Mouse (Mus musculus): ENCODE measurements around the gene Raver2. TPM values are rescaled to one million over a fixed set of nuclear protein-coding genes. Genes with fewer than 3 reads are reported as not detected.
"Not testable (repeated sequence)": the region's sequence is repeated elsewhere in the genome, so short reads cannot be mapped to it uniquely, and the experiment has no call there.

The Raver2 gene
- polyA plus RNA-seq, 1 experiment from 2014 or later, result 4.6 TPM

DNA sequence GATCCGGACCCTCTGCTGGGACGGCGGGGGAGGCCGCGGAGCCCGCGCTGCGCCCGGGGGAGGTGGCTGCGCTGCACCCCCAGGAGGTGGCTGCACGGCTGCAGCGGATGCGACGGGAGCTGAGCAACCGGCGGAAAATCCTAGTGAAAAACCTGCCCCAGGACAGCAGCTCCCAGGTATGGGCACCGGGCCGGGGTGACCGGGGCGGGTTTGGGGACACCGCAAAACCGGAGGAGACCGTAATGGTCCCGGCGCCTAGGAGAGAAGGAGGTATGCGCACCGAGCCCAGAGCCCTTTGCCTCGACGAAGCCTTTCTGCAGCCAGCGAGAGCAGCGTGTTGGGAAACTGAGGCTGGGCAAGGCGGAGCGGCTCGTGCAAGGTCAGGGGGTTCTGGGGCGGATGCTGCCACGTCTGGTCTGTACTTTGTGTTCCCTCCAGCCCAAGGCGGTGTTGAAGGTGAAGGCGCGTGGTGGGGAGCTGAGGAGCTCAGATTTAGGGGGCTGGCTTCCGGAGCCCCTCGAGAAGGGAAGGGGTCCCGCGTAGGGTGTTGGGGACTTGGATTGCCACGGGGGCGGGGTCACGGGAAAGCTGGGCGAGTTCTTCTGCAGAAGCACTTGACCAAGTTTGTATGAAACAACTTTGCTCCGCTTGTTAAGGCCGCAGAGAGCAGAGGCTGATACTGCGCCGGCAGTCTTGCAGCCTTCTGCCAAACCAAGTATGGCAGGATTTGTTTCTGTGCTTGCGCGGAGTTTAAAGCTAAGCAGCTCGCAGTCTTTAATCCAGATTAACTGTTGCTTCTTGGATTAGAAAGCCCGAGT, 580 bp downstream of the Raver2 start:
- under 1% methylated on average over 55 of the region's 55 CpGs for WGBS
- peak overlapping the region; percentile 98 for H3K4me2 ChIP-seq
- no peaks in the 10 kb centered on the region for H3K36me3 ChIP-seq (replicated peaks)
- H3K9ac ChIP-seq, result peak overlapping the region; percentile 62
- H3K4me1 ChIP-seq, result peaks cover 11% of the 10 kb centered on the region
- no peaks in the 10 kb centered on the region for H3K9me3 ChIP-seq
- no peak overlapping the region for H3K27ac ChIP-seq
- no peaks in the 10 kb centered on the region for H3K27me3 ChIP-seq (replicated peaks)
- ATAC-seq (replicated peaks), result peak; percentile 60
- H3K4me3 ChIP-seq, result peak overlapping the region; percentile 85

DNA sequence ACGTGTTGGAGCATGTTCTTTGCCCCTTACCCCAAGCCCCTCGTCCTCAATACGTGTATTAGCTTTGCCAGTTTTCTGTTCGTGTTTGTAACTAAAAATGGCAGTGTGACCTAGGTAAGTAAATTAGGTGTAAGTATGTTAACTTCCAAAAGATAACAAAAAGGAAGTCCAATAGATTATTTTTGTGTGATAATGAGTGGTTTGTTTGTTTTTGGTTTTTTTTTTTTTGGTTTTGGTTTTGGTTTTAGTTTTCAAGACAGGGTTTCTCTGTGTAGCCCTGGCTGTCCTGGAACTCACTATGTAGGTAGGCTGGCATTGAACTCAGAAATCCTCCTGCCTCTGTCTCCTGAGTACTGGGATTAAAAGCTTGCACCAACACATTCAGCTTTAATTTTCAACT, 2.8 kb downstream of the Raver2 start:
- WGBS, result 85% methylated on average over 4 of the region's 4 CpGs
- ATAC-seq (replicated peaks), result no peak

DNA sequence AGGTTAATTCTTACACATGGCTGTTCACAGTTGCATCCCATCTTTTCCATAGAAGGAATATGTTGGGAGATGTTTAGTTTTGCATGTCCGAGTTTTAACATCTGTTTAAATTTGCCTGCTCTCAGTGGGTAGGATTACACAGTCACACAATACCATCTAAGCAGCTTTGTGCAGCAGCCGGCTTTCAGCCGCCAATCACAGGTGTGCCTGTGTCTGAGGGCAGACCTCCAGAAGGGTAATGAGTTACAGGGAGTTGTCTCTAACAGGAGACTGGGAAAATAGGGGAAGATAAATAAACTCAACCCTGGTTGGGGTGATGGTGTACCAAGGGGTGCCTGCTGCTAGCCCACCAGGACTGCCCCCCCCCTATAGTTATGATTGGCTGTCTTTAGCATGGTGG, 7.6 kb downstream of the Raver2 start:
- no peak for ATAC-seq (replicated peaks)
- Histone ChIP-seq H3K9me3 (no peaks in the 10 kb centered on the region), H3K4me1 (no peaks in the 10 kb centered on the region), H3K36me3 (replicated peaks) (no peaks in the 10 kb centered on the region), H3K4me3 (no peak overlapping the region), H3K9ac (no peak overlapping the region), H3K4me2 (no peak overlapping the region), H3K27me3 (replicated peaks) (no peaks in the 10 kb centered on the region), H3K27ac (no peak overlapping the region)
- WGBS, result 22% methylated on average over 3 of the region's 3 CpGs

More for the DNA sequence above, 2.8 kb downstream of the Raver2 start:
- Histone ChIP-seq H3K27ac (no peak overlapping the region), H3K4me2 (no peak overlapping the region), H3K9me3 (no peaks in the 10 kb centered on the region), H3K4me1 (peaks cover 11% of the 10 kb centered on the region), H3K27me3 (replicated peaks) (no peaks in the 10 kb centered on the region), H3K36me3 (replicated peaks) (no peaks in the 10 kb centered on the region), H3K9ac (no peak overlapping the region), H3K4me3 (no peak overlapping the region)

DNA sequence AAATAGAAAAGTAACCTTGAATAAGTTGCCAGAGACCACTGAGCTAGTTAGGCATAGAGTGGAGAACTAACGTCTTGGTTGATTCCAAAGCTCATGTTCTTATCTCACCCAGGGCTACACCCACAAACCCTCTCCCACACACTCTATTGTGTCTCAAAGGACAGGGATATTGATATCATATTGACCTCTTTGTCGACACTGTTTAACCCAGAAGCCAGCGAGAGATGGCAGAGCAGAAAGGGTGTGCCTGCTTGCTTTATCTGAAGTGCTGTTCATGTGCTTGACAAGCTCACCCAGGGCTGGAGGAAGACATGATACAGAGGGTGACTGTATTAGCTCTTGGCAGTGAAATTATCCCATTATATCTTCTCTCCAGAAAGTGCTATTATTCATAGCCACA, 11.2 kb downstream of the Raver2 start:
- no peak overlapping the region for H3K4me3 ChIP-seq
- H3K4me1 ChIP-seq, result no peaks in the 10 kb centered on the region
- H3K36me3 ChIP-seq (replicated peaks), result no peaks in the 10 kb centered on the region
- no peak overlapping the region for H3K9ac ChIP-seq
- H3K27me3 ChIP-seq (replicated peaks), result no peaks in the 10 kb centered on the region
- H3K9me3 ChIP-seq, result no peaks in the 10 kb centered on the region
- ATAC-seq (replicated peaks), result no peak
- 67% methylated on average over 3 of the region's 3 CpGs for WGBS
- no peak overlapping the region for H3K4me2 ChIP-seq
- no peak overlapping the region for H3K27ac ChIP-seq

DNA sequence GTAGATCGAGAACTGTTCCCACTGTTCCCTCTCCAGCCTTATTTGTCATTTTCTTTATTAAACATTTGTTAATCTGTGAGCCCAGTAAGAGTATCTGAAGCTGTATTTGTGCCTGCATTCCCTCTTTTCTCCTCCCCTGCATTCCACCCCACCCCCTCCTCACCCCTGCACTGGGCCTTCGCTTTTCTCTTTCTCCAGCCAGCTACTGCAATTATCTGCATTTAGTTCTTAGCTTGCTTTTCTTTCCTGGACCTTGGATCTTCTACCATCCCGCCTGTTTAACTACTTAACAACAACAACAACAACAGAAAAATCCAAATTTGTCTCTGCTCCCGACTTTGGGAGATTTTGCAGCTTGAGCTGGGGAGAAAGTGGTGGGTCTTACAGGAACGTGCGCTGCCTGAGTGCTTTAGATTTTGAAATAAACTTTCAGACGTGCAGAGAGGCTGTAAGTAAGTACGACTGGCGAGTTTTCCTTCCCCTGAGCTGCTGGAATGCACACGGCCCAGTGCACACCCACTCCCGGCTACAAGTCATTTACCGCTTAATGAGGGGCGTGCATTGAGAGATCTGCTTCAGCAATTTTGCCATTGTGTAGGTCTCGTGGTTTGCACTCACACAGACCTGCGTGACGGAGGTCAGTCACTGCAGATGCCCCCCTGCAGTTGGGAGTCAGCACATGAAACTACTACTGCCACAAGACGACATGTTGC, 13.5 kb downstream of the Raver2 start:
- no peak overlapping the region for H3K27ac ChIP-seq
- no peak; the same call in 1 of the 2 replicates for ATAC-seq (replicated peaks)
- WGBS, result 14% methylated on average over 17 of the region's 17 CpGs
- H3K9me3 ChIP-seq, result no peaks in the 10 kb centered on the region
- H3K4me1 ChIP-seq, result no peaks in the 10 kb centered on the region
- H3K36me3 ChIP-seq (replicated peaks), result no peaks in the 10 kb centered on the region
- H3K27me3 ChIP-seq (replicated peaks), result no peaks in the 10 kb centered on the region
- no peak overlapping the region for H3K4me3 ChIP-seq
- no peak overlapping the region for H3K4me2 ChIP-seq
- no peak overlapping the region for H3K9ac ChIP-seq

DNA sequence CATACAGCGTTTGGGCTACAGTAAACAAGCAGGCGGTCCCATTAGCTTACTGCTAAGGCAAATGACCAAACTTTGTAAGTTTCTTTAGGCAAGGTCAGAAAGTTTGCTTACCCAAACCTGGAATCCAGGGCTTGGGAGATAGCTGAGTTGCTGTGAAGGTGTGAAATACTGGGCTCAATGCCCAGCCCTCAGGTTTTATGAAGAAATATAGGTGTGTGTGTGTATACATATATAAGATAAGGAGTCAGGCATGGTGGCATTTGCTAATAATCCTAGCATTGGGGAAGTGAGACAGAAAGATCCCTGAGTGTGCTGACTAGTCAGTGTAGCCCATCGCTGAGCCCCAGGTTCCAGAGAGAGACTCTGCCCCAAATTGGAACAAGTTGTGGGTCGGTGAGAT, 16.1 kb downstream of the Raver2 start:
- Histone ChIP-seq H3K4me2 (no peak overlapping the region), H3K36me3 (replicated peaks) (no peaks in the 10 kb centered on the region), H3K4me3 (no peak overlapping the region), H3K9me3 (no peaks in the 10 kb centered on the region), H3K9ac (no peak overlapping the region), H3K27me3 (replicated peaks) (no peaks in the 10 kb centered on the region), H3K27ac (no peak overlapping the region), H3K4me1 (no peaks in the 10 kb centered on the region)
- 92% methylated on average over 4 of the region's 4 CpGs for WGBS
- ATAC-seq (replicated peaks), result no peak

DNA sequence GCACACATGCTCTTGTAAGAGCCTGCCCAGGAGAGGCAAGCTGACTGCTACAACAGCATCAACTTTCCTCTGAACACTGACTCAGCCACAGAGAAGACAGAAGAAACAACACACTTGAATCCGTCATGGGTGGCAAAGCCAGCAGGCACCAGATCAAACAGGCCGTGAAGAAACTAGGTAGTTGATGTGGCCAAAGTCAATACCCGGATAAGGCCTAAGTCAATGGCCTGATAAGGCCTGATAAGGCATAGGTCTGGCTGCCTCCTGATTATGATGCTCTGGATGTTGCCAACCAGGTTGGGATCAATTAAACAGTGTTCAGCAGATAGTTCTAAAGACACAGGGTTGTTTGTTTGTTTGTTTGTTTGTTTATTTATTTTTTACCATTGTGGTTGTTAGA, 17.3 kb downstream of the Raver2 start:
- Histone ChIP-seq H3K9me3 (no peaks in the 10 kb centered on the region), H3K4me1 (no peaks in the 10 kb centered on the region), H3K27ac (no peak overlapping the region), H3K4me2 (no peak overlapping the region), H3K4me3 (no peak overlapping the region), H3K36me3 (replicated peaks) (no peaks in the 10 kb centered on the region), H3K27me3 (replicated peaks) (no peaks in the 10 kb centered on the region), H3K9ac (no peak overlapping the region)
- WGBS, result 93% methylated on average over 3 of the region's 3 CpGs
- no peak for ATAC-seq (replicated peaks)

DNA sequence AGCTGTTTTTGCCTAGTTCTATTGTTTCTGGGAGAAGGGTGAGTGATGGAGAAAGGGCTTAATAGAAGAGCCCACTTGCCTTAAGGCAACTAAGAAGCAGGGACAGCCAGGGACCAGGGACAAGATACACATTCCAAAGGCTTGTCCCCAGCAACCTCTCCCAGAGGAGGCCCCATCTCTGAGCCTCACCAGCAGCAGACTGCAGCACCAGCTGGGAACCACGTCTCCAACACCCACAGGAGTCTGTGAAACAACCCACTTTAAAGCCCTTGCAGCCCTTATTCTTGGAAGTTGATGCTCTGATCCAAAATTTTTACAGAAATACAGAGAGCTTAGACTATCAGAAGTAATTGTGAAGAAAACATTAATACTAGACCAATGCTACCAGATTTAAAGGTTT, 18.9 kb downstream of the Raver2 start:
- Histone ChIP-seq H3K9ac (no peak overlapping the region), H3K36me3 (replicated peaks) (no peaks in the 10 kb centered on the region), H3K27ac (no peak overlapping the region), H3K27me3 (replicated peaks) (no peaks in the 10 kb centered on the region), H3K4me1 (no peaks in the 10 kb centered on the region), H3K4me3 (no peak overlapping the region), H3K9me3 (no peaks in the 10 kb centered on the region), H3K4me2 (no peak overlapping the region)
- 13% methylated on average over 1 of the region's 1 CpGs for WGBS
- no peak for ATAC-seq (replicated peaks)

DNA sequence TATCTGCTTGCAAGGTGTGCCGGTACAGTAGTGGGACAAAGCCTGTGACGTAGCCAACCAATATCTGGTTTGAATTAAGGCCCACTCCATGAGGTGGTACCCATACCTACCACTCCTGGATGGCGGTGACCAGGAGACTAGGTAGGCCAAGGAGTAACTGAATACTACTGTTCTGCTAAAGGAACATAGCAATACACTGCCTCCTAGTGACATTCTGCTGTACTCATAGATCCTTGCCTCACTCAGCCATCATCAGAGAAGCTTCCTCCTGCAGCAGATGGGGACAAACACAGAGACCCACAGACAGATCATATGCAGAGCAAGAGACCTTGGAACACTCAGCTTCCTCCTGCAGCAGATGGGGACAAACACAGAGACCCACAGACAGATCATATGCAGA, 21.8 kb downstream of the Raver2 start:
- H3K4me3 ChIP-seq; H3K9ac ChIP-seq; H3K9me3 ChIP-seq; H3K27me3 ChIP-seq (replicated peaks); ATAC-seq (replicated peaks); H3K4me1 ChIP-seq; H3K36me3 ChIP-seq (replicated peaks); H3K4me2 ChIP-seq; H3K27ac ChIP-seq: not testable (repeated sequence)
- WGBS, result 93% methylated on average over 3 of the region's 3 CpGs

DNA sequence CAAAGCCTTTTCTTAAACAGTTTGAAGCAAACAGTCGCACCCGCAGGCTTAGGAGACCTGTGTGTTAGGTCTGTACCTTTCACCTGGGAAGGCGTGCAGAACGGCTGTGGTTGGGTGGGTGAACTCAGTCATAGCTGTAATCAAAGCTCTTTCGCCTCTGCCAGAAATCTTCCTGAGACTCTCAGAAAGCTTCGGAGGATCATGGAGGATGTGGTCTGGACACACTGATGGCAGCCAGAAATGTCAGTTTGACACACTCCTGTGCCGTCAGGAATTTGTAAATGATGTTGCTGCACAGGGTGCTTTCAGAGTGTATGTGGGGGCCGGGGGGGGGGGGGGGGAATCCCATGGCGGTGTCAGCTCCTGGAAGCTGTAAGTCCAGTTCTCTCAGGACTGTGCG, 24.5 kb downstream of the Raver2 start:
- H3K4me1 ChIP-seq, result peaks cover 4% of the 10 kb centered on the region; the same call in 1 of the 2 replicates
- no peak overlapping the region for H3K4me2 ChIP-seq
- H3K4me3 ChIP-seq, result no peak overlapping the region
- 73% methylated on average over 10 of the region's 10 CpGs for WGBS
- no peaks in the 10 kb centered on the region for H3K27me3 ChIP-seq (replicated peaks)
- H3K36me3 ChIP-seq (replicated peaks), result no peaks in the 10 kb centered on the region
- ATAC-seq (replicated peaks), result 0 out of 2 replicates have a peak, but pooled peaks have one; percentile 33
- H3K9ac ChIP-seq, result no peak overlapping the region
- no peaks in the 10 kb centered on the region for H3K9me3 ChIP-seq
- H3K27ac ChIP-seq, result no peak overlapping the region

DNA sequence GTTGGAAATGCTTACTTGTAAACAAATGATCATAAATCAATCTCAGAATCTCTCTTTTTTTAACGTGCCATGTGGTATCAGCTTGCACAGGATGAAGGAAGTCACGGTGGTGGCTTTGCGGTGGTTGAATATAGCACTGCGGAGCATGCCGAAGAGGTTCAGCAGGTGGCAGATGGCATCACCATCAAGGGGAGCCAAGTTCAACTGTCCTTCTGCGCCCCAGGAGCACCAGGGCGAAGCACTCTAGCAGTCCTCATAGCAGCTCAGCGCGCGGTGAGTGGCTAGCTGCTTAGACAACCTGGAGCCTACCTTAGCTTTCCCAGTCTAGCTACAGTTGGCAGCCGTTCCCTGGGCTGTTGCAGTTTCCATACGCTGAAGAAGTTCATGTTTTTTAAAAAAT, 38.3 kb downstream of the Raver2 start:
- Histone ChIP-seq H3K9ac (no peak overlapping the region), H3K9me3 (no peaks in the 10 kb centered on the region), H3K4me3 (no peak overlapping the region), H3K27ac (no peak overlapping the region), H3K4me1 (no peaks in the 10 kb centered on the region), H3K36me3 (replicated peaks) (0 out of 2 replicates have a peak, but pooled peaks cover 4% of the 10 kb centered on the region), H3K4me2 (no peak overlapping the region), H3K27me3 (replicated peaks) (no peaks in the 10 kb centered on the region)
- WGBS, result 93% methylated on average over 12 of the region's 12 CpGs
- no peak for ATAC-seq (replicated peaks)

DNA sequence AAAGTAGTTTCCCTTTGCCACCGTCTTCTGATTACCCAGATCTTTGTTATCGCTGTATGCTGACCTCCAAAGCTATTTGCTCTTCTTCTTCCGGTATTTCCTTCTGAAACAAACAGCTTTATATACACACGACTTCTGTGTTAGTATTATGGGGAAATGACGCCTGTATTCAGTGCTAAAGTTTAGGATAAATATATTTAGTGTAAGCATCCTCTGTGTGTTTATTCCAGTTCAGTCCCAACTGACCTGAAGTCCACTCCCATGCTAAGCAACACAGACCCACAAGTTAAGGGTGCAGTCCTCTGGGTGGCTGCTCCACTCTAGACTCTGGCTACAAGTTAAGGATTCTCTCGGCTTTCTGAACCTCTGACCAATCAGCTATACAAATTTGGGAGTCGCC, 52.2 kb downstream of the Raver2 start:
- no peak overlapping the region for H3K27ac ChIP-seq
- H3K4me3 ChIP-seq, result no peak overlapping the region
- no peaks in the 10 kb centered on the region for H3K4me1 ChIP-seq
- no peak overlapping the region for H3K9ac ChIP-seq
- no peak for ATAC-seq (replicated peaks)
- no peaks in the 10 kb centered on the region for H3K9me3 ChIP-seq
- H3K27me3 ChIP-seq (replicated peaks), result no peaks in the 10 kb centered on the region
- H3K4me2 ChIP-seq, result no peak overlapping the region
- 90% methylated on average over 7 of the region's 7 CpGs for WGBS
- no peaks in the 10 kb centered on the region for H3K36me3 ChIP-seq (replicated peaks)

DNA sequence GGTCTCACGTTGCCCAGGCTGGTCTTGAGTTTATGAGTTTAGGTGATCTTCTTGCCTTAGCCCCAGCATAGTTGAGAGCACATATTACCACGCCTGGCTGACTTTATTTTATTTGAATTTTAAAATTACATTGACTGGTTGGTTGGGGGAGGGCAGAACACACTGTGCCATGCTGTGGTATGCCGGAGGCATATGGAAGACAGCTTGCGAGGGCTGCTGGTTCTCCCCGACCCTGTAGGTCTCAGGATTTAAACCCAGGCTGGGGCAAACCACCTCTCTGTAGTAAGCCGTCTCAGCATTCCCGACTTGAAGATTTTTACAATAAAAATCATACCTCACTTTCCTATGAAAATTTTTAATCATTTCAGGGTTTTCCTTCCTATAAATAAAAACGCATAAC, 66.2 kb downstream of the Raver2 start:
- Histone ChIP-seq H3K27me3 (replicated peaks) (no peaks in the 10 kb centered on the region), H3K9me3 (no peaks in the 10 kb centered on the region), H3K4me2 (no peak overlapping the region), H3K36me3 (replicated peaks) (no peaks in the 10 kb centered on the region), H3K4me3 (no peak overlapping the region), H3K27ac (no peak overlapping the region), H3K9ac (no peak overlapping the region), H3K4me1 (no peaks in the 10 kb centered on the region)
- ATAC-seq (replicated peaks), result no peak
- whole genome bisulfite sequencing, result 80% methylated on average over 8 of the region's 8 CpGs

Measured in midbrain, embryonic 15.5 days (tissue).